Mouse (Mus musculus): ENCODE results near the gene Clec9a.

DNA sequence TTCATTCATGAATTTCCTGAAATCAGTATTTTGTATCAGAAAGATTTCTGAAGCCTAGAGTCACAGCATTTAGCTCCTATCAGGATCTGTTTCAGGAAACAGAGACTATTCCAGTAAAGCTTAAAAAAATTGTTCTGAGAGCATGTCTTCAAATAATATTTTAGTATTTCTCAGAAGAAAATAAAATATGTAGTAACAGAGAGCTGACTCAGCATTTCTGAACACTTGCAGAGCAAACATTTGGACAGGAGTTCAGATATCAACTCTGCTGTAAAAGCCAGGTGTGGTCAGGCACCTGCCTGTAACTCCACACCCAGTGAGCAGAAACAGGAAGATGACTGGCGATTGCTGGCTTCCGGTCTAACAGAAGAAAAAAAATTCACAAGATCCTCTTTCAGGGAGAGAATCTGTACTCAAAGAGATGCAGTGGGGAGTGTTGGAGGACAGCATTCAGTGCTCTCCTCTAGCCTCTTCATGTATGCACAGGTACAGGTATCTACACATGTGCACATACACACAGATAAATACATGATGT, 33.7 kb upstream of the Clec9a start:
- TF ChIP-seq CTCF (IDR thresholded peaks at IDR 0.05; ENCODE audit: extremely low read depth, insufficient read length, insufficient replicate concordance, low read depth, low read length) (no peak), POLR2A (IDR thresholded peaks at IDR 0.05; ENCODE audit: low read depth, low read length) (no peak)

All from small intestine, adult 2 months (tissue).